Mouse (Mus musculus) kidney, embryonic 14.5 days (tissue): ENCODE data around the gene Fam151b. TPM values are rescaled to one million over a fixed set of nuclear protein-coding genes. Genes with fewer than 3 reads are reported as not detected.

ENCODE experiments used
- ATAC-seq: fragments of 200-750 bp; cut with Nextera tagmentation; 2 replicates; pipeline ENCODE4 v1.8.0; 2017; ENCODE audit warnings: moderate number of reproducible peaks, mild to moderate bottlenecking, moderate TSS enrichment, moderate library complexity; ENCODE audit not compliant: low FRiP score, low TSS enrichment
- H3K27ac ChIP-seq: fragments of 300-500 bp; sonication (generic); 2 replicates; pipeline ENCODE4 v1.5.1; 2014; ENCODE audit warnings: low read depth, mild to moderate bottlenecking, low read length, moderate library complexity, mixed read lengths
- H3K27me3 ChIP-seq: fragments of 300-500 bp; sonication (generic); 2 replicates; pipeline ENCODE4 v1.6.1; 2014; ENCODE audit warnings: mild to moderate bottlenecking, low read length; ENCODE audit not compliant: control insufficient read depth, insufficient read depth
- H3K36me3 ChIP-seq: fragments of 300-500 bp; sonication (generic); 2 replicates; pipeline ENCODE4 v1.6.1; 2014; ENCODE audit warnings: low read length, mixed read lengths; ENCODE audit not compliant: control insufficient read depth, insufficient read depth
- H3K4me1 ChIP-seq: fragments of 300-500 bp; sonication (generic); 2 replicates; pipeline ENCODE4 v1.6.1; 2014; ENCODE audit warnings: low read length, mixed read lengths; ENCODE audit not compliant: control insufficient read depth, insufficient read depth
- H3K4me2 ChIP-seq: fragments of 300-500 bp; sonication (generic); replicated peaks from 2 replicates; pipeline ENCODE4 v1.6.1; 2014; ENCODE audit warnings: low read depth, mild to moderate bottlenecking, low read length
- H3K4me3 ChIP-seq: fragments of 300-500 bp; sonication (generic); 2 replicates; pipeline ENCODE4 v1.5.1; 2014; ENCODE audit warnings: mild to moderate bottlenecking, low read length
- H3K9ac ChIP-seq: fragments of 300-500 bp; sonication (generic); 2 replicates; pipeline ENCODE4 v1.6.1; 2014; ENCODE audit warnings: low read depth, mild to moderate bottlenecking, low read length, moderate library complexity
- H3K9me3 ChIP-seq: fragments of 300-500 bp; sonication (generic); 2 replicates; pipeline ENCODE4 v1.6.1; 2016; ENCODE audit warnings: low read length; ENCODE audit not compliant: control insufficient read depth
- WGBS: fragments of 180-500 bp; shearing (Covaris S2); extraction: QIAGEN DNeasy Blood & Tissue Kit; methylation state at CpG from one replicate; pipeline ENCODE4 v1.1.7; 2014; 5-methylcytosine and 5-hydroxymethylcytosine counted together
- polyA plus RNA-seq: library from polyadenylated mRNA; unstranded; fragments of >200 nt; fragmentation: Nextera tagmentation; extraction: Ambion mirVana; gene quantifications from 2 replicates; pipeline ENCODE4 v1.2.1, GENCODE M21; 2014

Gene Fam151b
- polyA plus RNA-seq, 1 experiment from 2014 or later = 0.18 TPM

- H3K4me1 ChIP-seq = no peaks in the 10 kb centered on the region
- no peak overlapping the region for H3K4me2 ChIP-seq
- no peaks in the 10 kb centered on the region for H3K27me3 ChIP-seq
- H3K9ac ChIP-seq = no peak overlapping the region
- H3K9me3 ChIP-seq = no peaks in the 10 kb centered on the region
- 85% methylated on average over 4 of the region's 4 CpGs for WGBS
- no peak overlapping the region for H3K27ac ChIP-seq
- no peak for ATAC-seq
- peaks cover 11% of the 10 kb centered on the region for H3K36me3 ChIP-seq
- no peak overlapping the region for H3K4me3 ChIP-seq
Observed at GRCm38 (mm10) chr13:92490817-92491216, 7.0 kb upstream of the Fam151b start.

GRCm38 (mm10) chr13:92483348-92483747 lies 467 bp downstream of the Fam151b start:
- Histone ChIP-seq H3K4me3 (peak overlapping the region; percentile 35), H3K27ac (no peak overlapping the region), H3K9ac (no peak overlapping the region), H3K9me3 (no peaks in the 10 kb centered on the region), H3K36me3 (no peaks in the 10 kb centered on the region; the same call in 1 of the 2 replicates), H3K27me3 (no peaks in the 10 kb centered on the region), H3K4me1 (0 out of 2 replicates have a peak, but pooled peaks cover 2% of the 10 kb centered on the region), H3K4me2 (peak overlapping the region; percentile 60)
- WGBS = 11% methylated on average over 3 of the region's 3 CpGs
- ATAC-seq = peak; percentile 56

- no peaks in the 10 kb centered on the region for H3K4me1 ChIP-seq
- H3K27me3 ChIP-seq = no peaks in the 10 kb centered on the region
- H3K9me3 ChIP-seq = no peaks in the 10 kb centered on the region
- no peak overlapping the region for H3K9ac ChIP-seq
- H3K4me2 ChIP-seq = no peak overlapping the region
- H3K4me3 ChIP-seq = no peak overlapping the region
- H3K36me3 ChIP-seq = no peaks in the 10 kb centered on the region
- 62% methylated on average over 2 of the region's 2 CpGs for WGBS
- H3K27ac ChIP-seq = no peak overlapping the region
- ATAC-seq = no peak
Observed at GRCm38 (mm10) chr13:92470151-92470550, 13.7 kb downstream of the Fam151b start.

DNA sequence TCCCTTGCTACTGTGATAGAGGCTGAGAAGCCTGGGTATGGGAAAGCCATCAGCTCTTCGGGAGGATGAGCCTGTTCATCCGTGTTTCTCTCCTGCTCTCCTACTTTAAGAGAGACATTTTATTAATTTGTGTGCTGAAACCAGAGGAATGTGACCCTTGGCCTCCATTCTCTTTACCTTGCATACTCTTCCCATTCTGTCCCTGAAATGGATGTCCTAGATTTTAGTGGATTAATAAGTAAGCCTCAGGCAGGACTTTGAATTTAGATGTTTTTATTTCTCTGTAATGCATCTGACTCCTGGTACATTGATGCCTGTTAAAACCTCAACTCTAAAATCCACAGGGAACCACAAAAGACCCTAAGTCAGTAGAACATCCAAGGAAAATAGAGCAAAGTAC lies 14.4 kb downstream of the Fam151b start:
- Histone ChIP-seq H3K4me3 (no peak overlapping the region), H3K9ac (no peak overlapping the region), H3K27ac (no peak overlapping the region), H3K4me1 (no peaks in the 10 kb centered on the region), H3K27me3 (no peaks in the 10 kb centered on the region), H3K9me3 (no peaks in the 10 kb centered on the region), H3K36me3 (no peaks in the 10 kb centered on the region), H3K4me2 (no peak overlapping the region)
- no peak for ATAC-seq
- WGBS = 56% methylated on average over 2 of the region's 2 CpGs

DNA sequence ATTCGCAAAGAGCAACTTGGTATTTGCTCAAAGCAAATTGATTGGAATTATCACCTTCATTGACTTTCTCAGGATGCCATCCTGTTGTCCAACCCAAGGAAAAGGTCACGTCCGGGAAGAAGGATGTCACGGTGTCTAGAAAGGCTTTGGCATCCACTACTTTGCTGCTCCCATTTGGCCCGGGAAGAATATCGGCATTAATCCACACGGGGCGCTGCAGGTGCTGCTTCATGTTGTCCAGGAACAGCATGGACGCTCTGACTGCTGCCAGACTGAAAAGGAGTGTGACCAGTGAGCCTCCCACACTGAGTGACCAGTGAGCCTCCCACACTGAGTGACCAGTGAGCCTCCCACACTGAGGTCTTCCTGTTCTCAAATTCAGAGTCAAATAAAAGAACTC lies 15.9 kb downstream of the Fam151b start:
- Histone ChIP-seq H3K36me3 (no peaks in the 10 kb centered on the region), H3K27me3 (no peaks in the 10 kb centered on the region), H3K4me2 (no peak overlapping the region), H3K27ac (no peak overlapping the region), H3K4me1 (no peaks in the 10 kb centered on the region), H3K9ac (no peak overlapping the region), H3K4me3 (no peak overlapping the region), H3K9me3 (no peaks in the 10 kb centered on the region)
- 69% methylated on average over 9 of the region's 9 CpGs for WGBS
- no peak for ATAC-seq

GRCm38 (mm10) chr13:92464698-92465097 lies 19.1 kb downstream of the Fam151b start:
- Histone ChIP-seq H3K4me1 (no peaks in the 10 kb centered on the region), H3K4me3 (no peak overlapping the region), H3K36me3 (no peaks in the 10 kb centered on the region), H3K27ac (no peak overlapping the region), H3K27me3 (no peaks in the 10 kb centered on the region), H3K9ac (no peak overlapping the region), H3K4me2 (no peak overlapping the region), H3K9me3 (no peaks in the 10 kb centered on the region)
- no peak for ATAC-seq
- 78% methylated on average over 3 of the region's 3 CpGs for WGBS

- H3K4me2 ChIP-seq = no peak overlapping the region
- no peaks in the 10 kb centered on the region for H3K9me3 ChIP-seq
- H3K9ac ChIP-seq = no peak overlapping the region
- H3K27ac ChIP-seq = no peak overlapping the region
- no peak for ATAC-seq
- no peaks in the 10 kb centered on the region for H3K4me1 ChIP-seq
- no peak overlapping the region for H3K4me3 ChIP-seq
- H3K27me3 ChIP-seq = no peaks in the 10 kb centered on the region
- no peaks in the 10 kb centered on the region for H3K36me3 ChIP-seq
- WGBS = 89% methylated on average over 7 of the region's 7 CpGs
Observed at GRCm38 (mm10) chr13:92446872-92447271, 36.9 kb downstream of the Fam151b start.

DNA sequence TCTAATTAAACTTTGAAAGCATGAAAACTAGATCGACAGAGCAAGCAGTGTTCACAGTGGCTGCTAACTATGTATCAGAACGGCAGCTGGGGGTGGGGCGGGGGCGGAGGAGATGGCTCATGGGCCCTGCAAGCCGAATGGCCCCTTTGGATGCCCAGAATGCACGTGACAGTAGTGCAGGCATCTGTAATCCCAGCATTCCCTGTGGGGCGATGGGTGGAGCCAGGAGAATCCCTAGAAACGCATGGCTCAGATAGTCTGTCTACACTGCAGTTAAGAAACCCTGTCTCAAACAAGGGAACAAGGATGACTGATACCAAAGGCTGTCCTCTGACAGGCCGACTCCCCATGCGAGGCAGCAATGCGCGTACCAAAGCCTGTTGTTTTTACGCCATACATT lies 43.5 kb downstream of the Fam151b start:
- Histone ChIP-seq H3K36me3 (no peaks in the 10 kb centered on the region), H3K4me1 (no peaks in the 10 kb centered on the region), H3K27ac (no peak overlapping the region), H3K4me2 (no peak overlapping the region), H3K9ac (no peak overlapping the region), H3K4me3 (no peak overlapping the region), H3K27me3 (no peaks in the 10 kb centered on the region), H3K9me3 (no peaks in the 10 kb centered on the region)
- 77% methylated on average over 13 of the region's 13 CpGs for WGBS
- ATAC-seq = no peak

- 87% methylated on average over 10 of the region's 10 CpGs for WGBS
Observed at GRCm38 (mm10) chr13:92438656-92439055, 45.2 kb downstream of the Fam151b start.

More at GRCm38 (mm10) chr13:92438656-92439055, 45.2 kb downstream of the Fam151b start:
- no peak overlapping the region for H3K4me3 ChIP-seq
- no peak overlapping the region for H3K9ac ChIP-seq
- no peaks in the 10 kb centered on the region for H3K9me3 ChIP-seq
- H3K4me1 ChIP-seq = no peaks in the 10 kb centered on the region
- ATAC-seq = no peak
- H3K27me3 ChIP-seq = no peaks in the 10 kb centered on the region
- H3K27ac ChIP-seq = no peak overlapping the region
- H3K4me2 ChIP-seq = no peak overlapping the region
- no peaks in the 10 kb centered on the region for H3K36me3 ChIP-seq
